Mouse (Mus musculus) olfactory bulb, adult 2 months (tissue): ENCODE measurements around the gene Fam126a. TPM values are rescaled to one million over a fixed set of nuclear protein-coding genes. Genes with fewer than 3 reads are reported as not detected.
A peak's percentile ranks its signal among the peaks of the same experiment; 100 is the strongest.

ENCODE experiments used
- H3K27ac ChIP-seq: fragments of 200-500 bp; 2 replicates; pipeline ENCODE4 v1.5.1; 2012; ENCODE audit warnings: low read depth, low read length; ENCODE audit not compliant: insufficient read depth
- H3K4me1 ChIP-seq: fragments of 200-500 bp; 2 replicates; pipeline ENCODE4 v1.6.1; 2012; ENCODE audit warnings: low read length; ENCODE audit not compliant: control insufficient read depth, insufficient read depth
- H3K4me3 ChIP-seq: fragments of 200-500 bp; 2 replicates; pipeline ENCODE4 v1.5.1; 2012; ENCODE audit warnings: mild to moderate bottlenecking, low read depth, low read length, moderate library complexity; ENCODE audit not compliant: insufficient read depth
- CTCF ChIP-seq: fragments of 200-500 bp; IDR thresholded peaks from 2 replicates; pipeline ENCODE4 v1.5.1; 2012; ENCODE audit warnings: low read depth, mild to moderate bottlenecking, low read length, moderate library complexity; ENCODE audit not compliant: insufficient read depth
- POLR2A ChIP-seq: fragments of 200-500 bp; IDR thresholded peaks from 2 replicates; pipeline ENCODE4 v1.6.1; 2012; ENCODE audit warnings: mild to moderate bottlenecking, low read depth, low read length, moderate library complexity; ENCODE audit not compliant: insufficient read depth
- WGBS: fragments of 180-500 bp; shearing (Covaris S2); methylation state at CpG from one replicate; pipeline ENCODE4 v1.1.7; 2018; 5-methylcytosine and 5-hydroxymethylcytosine counted together
- polyA plus RNA-seq: library from polyadenylated mRNA; stranded (reverse); fragments of >200 nt; gene quantifications from 2 replicates; pipeline ENCODE4 v1.2.4, GENCODE M21; 2012; ENCODE audit warnings: low replicate concordance; ENCODE audit not compliant: missing spikeins, insufficient read depth, insufficient read length

Fam126a gene
- polyA plus RNA-seq = not detected in 2 replicates

DNA sequence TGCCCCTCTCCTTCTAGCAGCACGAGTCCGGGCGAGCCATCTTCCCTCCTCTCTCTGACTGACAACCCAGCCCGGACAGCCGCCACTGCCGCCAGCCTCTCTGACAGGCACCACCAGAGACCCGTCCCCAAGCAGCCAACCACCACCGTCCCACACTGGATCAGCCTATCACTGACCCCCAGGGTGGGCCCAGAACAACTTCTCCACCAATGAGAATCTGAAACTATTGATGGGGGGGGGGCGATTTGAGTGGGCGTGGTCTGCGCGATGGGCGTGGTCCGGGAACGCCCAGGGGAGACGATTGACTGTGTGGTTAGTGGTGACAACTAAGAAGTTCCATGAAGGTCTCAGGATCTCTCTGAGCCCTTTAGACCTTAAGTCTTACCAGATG lies at the start of gene Fam126a:
Gene Fam126a, minus strand, starts transcription at position 112 of the 391 bp plus-strand sequence.
- no peak for TF ChIP-seq CTCF
- peak; percentile 67 for TF ChIP-seq POLR2A
- Histone ChIP-seq H3K27ac (peak within 1 kb of the TSS; percentile 72), H3K4me1 (no peaks in the 10 kb centered on the region), H3K4me3 (peak within 1 kb of the TSS; percentile 83)
- under 1% methylated on average over 16 of the region's 16 CpGs for WGBS

DNA sequence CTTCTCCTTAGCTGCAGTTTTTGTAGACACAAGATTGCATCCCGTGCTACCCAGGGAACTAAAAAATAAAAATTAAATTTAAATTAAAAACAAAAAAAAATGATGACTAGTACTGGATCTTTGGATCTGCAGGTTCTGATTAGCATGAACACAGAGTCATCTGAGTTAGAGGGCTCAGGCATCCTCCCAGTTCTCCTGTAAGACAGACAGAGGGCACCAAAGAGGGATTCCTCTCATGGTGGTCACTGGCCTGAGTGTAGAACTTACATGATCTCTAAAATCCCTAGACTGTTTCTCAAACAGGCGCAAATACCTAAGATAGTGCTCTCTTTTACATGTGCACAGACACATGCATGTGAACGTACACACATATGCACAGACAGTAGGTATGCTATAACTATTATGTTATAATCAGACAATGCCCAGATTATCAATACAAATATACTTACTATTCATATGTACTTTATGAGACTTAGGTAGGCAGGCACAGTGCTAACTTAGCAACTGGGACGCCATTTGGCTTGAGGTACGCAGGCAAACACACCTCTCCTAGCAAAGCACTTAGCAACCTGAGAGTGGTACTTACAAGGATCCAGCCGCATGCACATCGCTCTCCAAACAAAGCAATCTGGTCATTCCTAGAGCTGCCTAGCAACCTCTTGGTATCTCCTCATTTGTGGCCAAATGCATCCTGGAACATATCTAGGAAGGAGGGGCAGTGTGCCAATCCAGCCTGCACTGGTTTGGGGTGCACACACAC lies 48.1 kb upstream of the Fam126a start:
- Histone ChIP-seq H3K4me3 (no peak overlapping the region), H3K4me1 (no peaks in the 10 kb centered on the region), H3K27ac (no peak overlapping the region)
- TF ChIP-seq CTCF = no peak
- no peak for TF ChIP-seq POLR2A
- WGBS = 91% methylated on average over 7 of the region's 7 CpGs

DNA sequence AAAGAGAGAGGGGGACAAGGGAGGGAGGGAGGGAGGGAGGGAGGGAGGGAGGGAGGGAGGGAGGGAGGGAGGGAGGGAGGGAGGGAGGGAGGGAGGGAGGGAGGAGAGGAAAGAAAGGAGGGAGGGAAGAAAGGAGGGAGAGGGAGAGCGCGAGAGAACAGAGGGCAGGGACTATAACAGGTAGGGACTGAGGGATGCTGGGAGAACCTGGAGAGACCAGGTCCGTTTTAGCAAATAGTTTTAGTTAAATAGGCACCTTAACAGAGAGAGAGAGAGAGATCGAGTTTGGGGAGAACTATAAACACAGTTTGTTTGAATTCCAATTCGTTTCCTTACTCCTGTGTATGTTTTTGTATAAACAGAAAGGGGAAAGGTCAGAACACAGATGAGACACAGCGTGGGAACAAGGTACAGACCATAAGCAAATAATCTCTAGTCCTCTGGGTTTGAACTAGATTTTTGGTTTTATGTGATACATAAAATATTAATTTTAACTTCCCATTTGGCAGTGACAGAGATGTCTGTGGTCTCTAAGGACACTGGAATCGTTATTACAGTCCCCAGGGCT lies 47.3 kb upstream of the Fam126a start:
- H3K27ac ChIP-seq = no peak overlapping the region
- H3K4me3 ChIP-seq = no peak overlapping the region
- TF ChIP-seq CTCF = no peak
- WGBS = 47% methylated on average over 7 of the region's 7 CpGs
- H3K4me1 ChIP-seq = no peaks in the 10 kb centered on the region

DNA sequence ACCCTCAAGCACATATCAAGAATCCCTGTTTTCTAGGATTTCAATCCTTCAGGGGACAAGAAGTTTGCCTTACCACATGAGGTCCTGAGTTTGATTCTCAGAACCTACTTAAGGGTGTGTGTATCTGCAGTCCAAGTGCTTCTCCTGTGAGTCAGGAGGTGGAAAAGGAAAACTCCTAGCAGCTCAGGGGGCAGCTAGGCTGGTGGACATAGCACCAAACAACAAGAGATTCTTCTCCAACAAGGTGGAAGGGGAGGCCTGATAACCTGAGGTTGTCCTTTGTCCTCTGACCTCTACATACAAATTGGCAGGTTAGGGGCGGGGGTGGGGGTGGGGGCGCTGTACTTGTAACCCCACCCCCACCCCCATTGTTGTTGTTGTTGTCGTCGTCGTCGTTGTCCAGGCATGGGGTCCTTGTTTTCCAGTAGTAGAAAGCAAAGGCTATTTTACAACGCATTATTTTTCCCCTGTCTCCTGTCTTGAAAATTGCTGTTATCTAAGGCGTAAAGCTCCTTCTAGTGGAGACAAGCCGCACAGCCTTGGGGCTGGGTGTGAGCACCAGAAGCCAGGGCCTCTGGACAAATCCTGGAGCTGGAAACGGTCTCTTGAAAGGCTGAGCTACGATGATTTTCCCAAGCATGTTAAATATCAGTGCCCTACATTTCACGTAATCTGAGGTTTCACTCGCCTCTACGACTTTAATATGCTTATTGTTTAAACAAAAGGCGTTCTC lies 46.7 kb upstream of the Fam126a start:
- Histone ChIP-seq H3K4me3 (no peak overlapping the region), H3K4me1 (no peaks in the 10 kb centered on the region), H3K27ac (peak overlapping the region; percentile 26; the same call in 1 of the 2 replicates)
- TF ChIP-seq POLR2A = no peak
- peak; percentile 49; the same call in 1 of the 2 replicates for TF ChIP-seq CTCF
- WGBS = 2% methylated on average over 15 of the region's 15 CpGs

DNA sequence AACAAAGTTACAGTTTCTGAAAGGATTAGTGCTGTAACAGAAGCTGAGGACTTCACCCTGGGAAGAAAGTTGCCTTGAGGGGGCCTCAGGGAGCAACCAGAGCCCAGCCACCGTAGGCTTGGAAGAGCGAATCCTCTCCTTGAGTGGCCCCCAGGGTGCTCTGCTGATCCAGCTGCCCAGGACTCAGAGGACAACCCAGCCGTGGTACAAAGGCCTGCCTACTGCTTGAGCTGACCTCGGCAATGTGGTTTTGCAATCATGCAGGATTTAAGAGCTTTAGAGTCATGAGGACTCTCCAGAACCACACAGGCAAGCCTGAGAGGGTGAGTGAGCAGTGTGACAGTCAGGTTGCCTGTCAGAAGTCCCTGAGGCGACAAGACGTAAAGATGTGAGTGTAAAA lies 41.5 kb upstream of the Fam126a start:
- no peaks in the 10 kb centered on the region for H3K4me1 ChIP-seq
- WGBS = 82% methylated on average over 6 of the region's 6 CpGs
- H3K4me3 ChIP-seq = no peak overlapping the region
- H3K27ac ChIP-seq = no peak overlapping the region
- TF ChIP-seq POLR2A (no peak), CTCF (no peak)

DNA sequence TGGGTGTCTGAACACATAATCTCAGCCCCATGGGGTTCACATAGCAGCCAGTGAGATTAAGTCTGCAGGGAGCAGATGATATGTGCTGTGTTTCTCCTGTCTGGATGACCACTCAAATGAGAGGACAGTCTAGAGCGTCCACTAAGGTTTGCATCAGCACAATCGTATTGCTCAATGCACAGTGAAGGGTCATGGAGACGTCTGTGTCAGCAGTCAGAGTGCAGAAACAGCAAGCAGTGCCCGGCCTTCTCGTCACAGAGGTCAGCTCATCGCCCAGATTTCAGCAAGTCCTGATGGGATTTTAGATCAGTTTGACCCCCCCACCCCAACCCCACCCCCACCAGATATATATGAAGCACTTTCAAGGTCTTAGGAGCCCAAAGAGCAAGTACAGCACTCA lies 38.5 kb upstream of the Fam126a start:
- Histone ChIP-seq H3K4me1 (peaks cover 2% of the 10 kb centered on the region; the same call in 1 of the 2 replicates), H3K4me3 (no peak overlapping the region), H3K27ac (no peak overlapping the region)
- WGBS = 89% methylated on average over 6 of the region's 6 CpGs
- TF ChIP-seq POLR2A (no peak), CTCF (no peak)

DNA sequence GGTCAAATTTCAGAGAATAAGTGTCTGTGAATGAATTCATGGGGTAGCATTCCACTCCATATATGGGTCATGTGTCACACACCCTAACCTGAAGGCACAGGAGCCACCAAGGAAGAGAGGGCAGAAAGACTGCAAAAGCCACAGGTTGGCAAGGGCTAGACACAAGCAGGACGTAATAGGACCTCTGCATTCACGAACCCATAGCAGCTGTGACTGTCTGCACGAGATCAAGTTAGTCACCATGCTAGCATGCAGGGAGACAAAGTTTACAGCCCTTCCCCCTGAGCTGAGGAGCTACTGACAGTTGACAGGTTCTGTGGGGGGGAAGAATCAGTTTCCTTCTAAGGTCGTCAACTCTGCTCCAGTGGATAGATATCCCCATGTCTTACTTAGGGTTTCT lies 33.1 kb upstream of the Fam126a start:
- no peak for TF ChIP-seq CTCF
- no peak for TF ChIP-seq POLR2A
- WGBS = 91% methylated on average over 4 of the region's 4 CpGs
- peaks cover 2% of the 10 kb centered on the region; the same call in 1 of the 2 replicates for H3K4me1 ChIP-seq
- H3K4me3 ChIP-seq = no peak overlapping the region
- H3K27ac ChIP-seq = no peak overlapping the region

DNA sequence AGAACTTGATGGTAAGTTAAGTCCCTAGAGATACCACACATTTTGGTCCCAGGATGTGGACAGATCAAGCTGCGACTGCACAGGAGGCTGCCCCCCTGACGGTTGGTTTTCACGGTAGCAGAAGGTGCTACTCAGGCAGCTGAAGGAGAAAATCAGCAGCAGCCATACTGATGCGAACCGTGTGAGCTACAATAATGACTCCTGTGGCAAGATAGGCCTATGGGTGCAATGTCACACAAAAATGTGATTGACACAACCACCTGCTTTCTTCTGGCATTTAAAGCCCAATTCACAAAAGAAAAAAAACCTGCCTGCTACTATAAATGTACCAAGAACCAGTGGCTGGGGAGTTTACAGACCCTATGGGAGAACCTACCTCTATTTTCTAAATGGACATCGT lies 32.5 kb upstream of the Fam126a start:
- TF ChIP-seq POLR2A (no peak), CTCF (no peak)
- peaks cover 2% of the 10 kb centered on the region; the same call in 1 of the 2 replicates for H3K4me1 ChIP-seq
- H3K27ac ChIP-seq = no peak overlapping the region
- H3K4me3 ChIP-seq = no peak overlapping the region
- 86% methylated on average over 6 of the region's 6 CpGs for WGBS

DNA sequence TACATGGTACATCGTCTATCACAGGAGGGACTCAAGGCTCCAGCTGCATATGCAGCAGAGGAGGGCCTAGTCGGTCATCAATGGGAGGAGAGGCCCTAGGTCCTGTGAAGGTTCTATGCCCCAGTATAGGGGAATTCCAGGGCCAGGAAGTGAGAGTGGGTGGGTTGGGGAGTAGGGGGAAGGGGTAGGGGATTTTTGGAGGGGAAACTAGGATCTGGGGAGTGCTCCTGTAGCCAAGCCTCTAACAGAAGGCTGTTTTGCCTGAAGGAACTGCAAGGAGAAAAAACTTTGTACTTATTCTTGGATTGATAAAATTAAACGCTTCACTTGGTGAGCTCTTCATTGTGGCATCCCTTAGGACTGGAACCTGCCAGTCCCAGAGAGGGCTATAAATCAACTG lies 30.5 kb upstream of the Fam126a start:
- TF ChIP-seq CTCF (no peak), POLR2A (no peak)
- 77% methylated on average over 3 of the region's 3 CpGs for WGBS
- H3K27ac ChIP-seq = no peak overlapping the region
- no peak overlapping the region for H3K4me3 ChIP-seq
- peaks cover 2% of the 10 kb centered on the region; the same call in 1 of the 2 replicates for H3K4me1 ChIP-seq
